Mouse (Mus musculus) heart, adult 9 months (tissue): ENCODE measurements around the gene Olfr911-ps1.

Experiments used
- DNase-seq, 2 experiments: peaks; one replicate each; pipeline ENCODE4 v3.0.0; 2022; ENCODE audit warnings: low spot score in 2 of 2

Gene Olfr911-ps1

DNA sequence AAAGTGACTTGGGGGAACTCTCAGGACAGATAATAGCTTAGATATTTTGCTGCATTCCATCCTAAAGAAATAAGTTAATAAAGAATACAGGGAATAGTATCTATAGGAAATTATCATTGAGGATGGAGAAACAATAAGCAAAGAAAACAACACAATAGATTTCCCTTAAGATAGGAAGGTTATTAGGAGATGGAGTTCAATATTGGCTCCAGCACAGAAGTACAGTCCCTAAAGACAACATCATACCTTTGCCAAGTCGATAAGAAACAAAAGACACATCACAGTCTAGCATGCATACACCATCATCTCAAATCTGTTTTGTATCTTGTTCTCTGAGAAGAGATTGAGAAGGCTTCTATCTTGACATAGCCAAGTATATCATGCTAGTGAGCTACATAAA lies at the start of gene Olfr911-ps1:
Olfr911-ps1 (plus strand) TSS at position 301 of the 400 bp plus-strand sequence.
- no peak for DNase-seq

- no peak for DNase-seq
Observed at GRCm38 (mm10) chr9:38486785-38487184, 34.6 kb upstream of the Olfr911-ps1 start, which contains the start of gene Olfr906. Gene Olfr906, plus strand, starts transcription at chr9:38487085.

GRCm38 (mm10) chr9:38495501-38495900 lies 25.9 kb upstream of the Olfr911-ps1 start, which contains the start of gene Olfr907:
Gene Olfr907, plus strand, starts transcription at chr9:38495801.
- DNase-seq = no peak

DNA sequence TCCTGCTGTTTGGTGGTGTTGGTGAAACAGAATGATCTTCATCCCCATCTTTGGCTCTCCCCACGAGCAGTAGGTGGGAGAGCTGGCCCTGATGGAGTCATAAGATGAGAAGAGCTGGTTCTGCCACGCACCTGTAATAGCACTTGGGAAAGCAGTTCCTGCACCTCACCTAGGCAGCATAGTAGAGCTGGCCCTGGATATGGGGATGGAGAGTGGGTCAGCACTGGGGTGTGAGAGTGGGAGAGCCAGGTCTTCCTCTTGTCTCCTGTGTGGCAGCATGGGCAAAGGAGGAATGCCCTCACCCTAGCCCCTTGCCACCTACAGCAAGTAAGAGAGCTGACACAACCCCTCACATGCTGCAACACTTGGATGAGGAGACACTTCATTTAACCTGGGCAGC lies 9.0 kb upstream of the Olfr911-ps1 start:
- no peak for DNase-seq

DNA sequence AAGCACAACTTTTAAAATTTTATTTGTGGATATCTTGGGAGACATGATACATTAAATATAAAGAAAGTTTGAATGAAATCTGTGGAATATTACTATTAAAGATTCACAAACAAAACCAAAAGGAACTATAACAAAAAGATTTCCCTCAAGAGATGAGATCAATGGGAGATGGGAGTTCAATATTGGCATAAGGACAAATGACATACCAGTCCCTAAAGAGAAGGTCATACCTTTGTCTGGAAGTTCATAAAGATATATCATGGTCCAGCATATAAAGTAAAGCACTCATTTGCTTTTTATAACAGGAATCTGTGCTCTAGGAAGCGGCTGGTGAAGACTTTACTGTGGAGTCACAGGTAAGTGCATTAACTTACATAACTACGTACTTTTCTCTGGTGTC lies 16.2 kb downstream of the Olfr911-ps1 start, which contains the start of gene Olfr910:
Olfr910 (plus strand) TSS at position 301 of the 400 bp plus-strand sequence.
- no peak for DNase-seq
